Mouse (Mus musculus) C2C12 (cell line): ENCODE results near the gene Pcbd2. TPM values are rescaled to one million over a fixed set of nuclear protein-coding genes. Genes with fewer than 3 reads are reported as not detected.

ENCODE experiments used
- H3K27me3 ChIP-seq: one replicate; pipeline ENCODE4 v1.6.1; 2011; ENCODE audit not compliant: control insufficient read depth, insufficient read depth, insufficient read length
- H3K36me3 ChIP-seq: one replicate; pipeline ENCODE4 v1.6.1; 2011; ENCODE audit not compliant: control insufficient read depth, insufficient read depth
- H3K4me3 ChIP-seq: one replicate; pipeline ENCODE4 v1.5.1; 2011; ENCODE audit warnings: mild to moderate bottlenecking, control low read depth; ENCODE audit not compliant: poor library complexity, insufficient read depth, severe bottlenecking
- H3K79me2 ChIP-seq: one replicate; pipeline ENCODE4 v1.6.1; 2011; ENCODE audit not compliant: control insufficient read depth, insufficient read depth
- H3K79me3 ChIP-seq: one replicate; pipeline ENCODE4 v1.6.1; 2011; ENCODE audit warnings: low read depth, control low read depth
- H3ac ChIP-seq: one replicate; pipeline ENCODE3; 2011; ENCODE audit warnings: low read depth; ENCODE audit not compliant: control insufficient read depth, insufficient read length
- CEBPB ChIP-seq: IDR thresholded peaks from one replicate; pipeline ENCODE4 v1.6.1; 2011; ENCODE audit warnings: low read depth, mild to moderate bottlenecking, control low read depth, moderate library complexity
- CTCF ChIP-seq: IDR thresholded peaks from one replicate; pipeline ENCODE4 v1.5.1; 2011; ENCODE audit not compliant: control insufficient read depth, insufficient read depth, insufficient read length
- FOSL1 ChIP-seq: IDR thresholded peaks from one replicate; pipeline ENCODE4 v1.8.0; 2011; ENCODE audit warnings: mild to moderate bottlenecking, low read length; ENCODE audit not compliant: poor library complexity, insufficient read depth, severe bottlenecking
- MAX ChIP-seq: IDR thresholded peaks from one replicate; pipeline ENCODE4 v1.6.1; 2011; ENCODE audit warnings: mild to moderate bottlenecking, control low read depth
- MYOD1 ChIP-seq: IDR thresholded peaks from one replicate; pipeline ENCODE4 v1.6.1; 2011; ENCODE audit warnings: low read depth; ENCODE audit not compliant: control insufficient read depth, insufficient read length
- MYOG ChIP-seq: IDR thresholded peaks from one replicate; pipeline ENCODE4 v1.6.1; 2011; ENCODE audit not compliant: control insufficient read depth, insufficient read length; ENCODE audit errors: extremely low read depth
- USF1 ChIP-seq: IDR thresholded peaks from one replicate; pipeline ENCODE4 v1.6.1; 2011; ENCODE audit warnings: low read depth, mild to moderate bottlenecking, control low read depth, moderate library complexity
- long read RNA-seq, 2 experiments: library from polyadenylated mRNA; unstranded; transcript quantifications; one replicate each; pipeline ENCODE4 v2.0.0; 2019 to 2020
- polyA plus RNA-seq: library from polyadenylated mRNA; unstranded; fragments of >200 nt; fragmentation: generic; extraction: Trizol; gene quantifications from one replicate; pipeline ENCODE4 v1.2.1, GENCODE M21; 2012; ENCODE audit warnings: missing spikeins

Pcbd2 gene
- 41.0 TPM for polyA plus RNA-seq
- long read RNA-seq, experiment 1, transcript Pcbd2-201 (4 exons, 544 nt), result major isoform, 21 of 25 reads
- long read RNA-seq, experiment 1, partial matches to known transcripts, result 0 of 25 reads
- long read RNA-seq, experiment 1, other reads (novel, unspliced or antisense), result 4 of 25 reads
- long read RNA-seq, experiment 2, partial matches to known transcripts, result 0 of 3 reads
- long read RNA-seq, experiment 2, other reads (novel, unspliced or antisense), result 1 of 3 reads

DNA sequence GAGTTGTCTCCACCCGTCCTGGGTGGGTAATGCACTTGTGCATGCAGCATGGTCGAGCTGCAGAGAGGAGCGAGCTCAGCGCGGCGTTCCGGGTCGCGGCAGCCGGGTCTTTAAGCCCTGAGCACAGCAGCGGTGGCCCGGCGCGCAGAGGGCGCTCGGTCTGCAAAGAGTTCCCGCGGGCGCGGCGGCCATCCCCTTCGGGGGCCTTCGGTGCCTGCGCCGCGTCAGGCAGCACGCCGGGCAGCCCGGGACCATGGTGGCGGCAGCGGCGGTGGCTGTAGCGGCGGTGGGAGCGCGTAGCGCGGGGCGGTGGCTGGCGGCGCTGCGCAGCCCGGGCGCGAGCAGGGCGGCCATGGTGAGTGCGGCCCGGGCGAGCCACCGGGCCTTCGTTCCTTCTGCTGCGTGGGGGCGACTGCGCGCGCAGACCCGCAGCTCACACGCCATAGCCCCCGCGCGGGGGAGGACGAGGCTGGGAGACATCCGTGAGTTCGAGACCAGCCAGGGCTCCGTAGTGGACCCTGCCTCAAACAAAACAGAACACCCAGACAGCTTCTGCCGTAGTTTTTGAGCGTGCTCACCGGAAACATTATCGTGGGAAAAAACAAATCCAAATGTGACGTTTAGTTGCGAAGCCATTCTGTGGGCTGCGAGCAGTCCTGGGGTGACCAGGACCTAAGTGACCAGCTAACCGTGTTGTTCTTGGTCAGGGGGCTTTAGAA, at the start of gene Pcbd2:
TSS of gene Pcbd2 (plus strand) at position 249 of the 719 bp plus-strand sequence.
- Histone ChIP-seq H3K4me3 (peak within 1 kb of the TSS; percentile 55), H3ac (peak within 1 kb of the TSS; percentile 83), H3K36me3 (no peaks in the 10 kb centered on the region), H3K79me3 (no peaks in the 10 kb centered on the region), H3K79me2 (no peaks in the 10 kb centered on the region), H3K27me3 (no peaks in the 10 kb centered on the region)
- TF ChIP-seq MYOG (no peak), MYOD1 (no peak), USF1 (no peak), CEBPB (no peak), CTCF (no peak), MAX (peak; percentile 89)

DNA sequence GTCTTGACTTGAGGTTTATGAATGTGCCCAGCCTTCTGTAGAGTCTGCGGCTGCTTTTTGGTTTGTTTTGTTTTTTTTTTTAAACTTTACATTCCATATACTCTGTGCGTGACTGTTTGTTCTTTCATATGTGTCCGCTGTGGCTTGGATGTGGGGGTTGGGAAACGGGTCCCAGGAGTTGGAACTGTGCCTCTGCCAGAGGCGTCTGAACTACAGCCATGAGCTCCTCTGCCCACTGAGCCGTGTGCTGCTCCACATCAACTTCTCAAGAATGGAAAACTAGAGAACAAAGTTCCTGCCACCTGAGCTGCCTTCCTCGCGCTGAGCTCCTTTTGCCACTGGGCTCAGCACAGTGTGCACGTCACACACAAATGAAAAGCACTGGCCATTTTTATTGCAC, 45.0 kb upstream of the Pcbd2 start:
- Histone ChIP-seq H3ac (no peak overlapping the region), H3K4me3 (no peak overlapping the region), H3K79me2 (no peaks in the 10 kb centered on the region), H3K36me3 (peaks cover 34% of the 10 kb centered on the region), H3K27me3 (no peaks in the 10 kb centered on the region), H3K79me3 (no peaks in the 10 kb centered on the region)
- TF ChIP-seq CEBPB (no peak), CTCF (no peak), USF1 (no peak), FOSL1 (no peak)

DNA sequence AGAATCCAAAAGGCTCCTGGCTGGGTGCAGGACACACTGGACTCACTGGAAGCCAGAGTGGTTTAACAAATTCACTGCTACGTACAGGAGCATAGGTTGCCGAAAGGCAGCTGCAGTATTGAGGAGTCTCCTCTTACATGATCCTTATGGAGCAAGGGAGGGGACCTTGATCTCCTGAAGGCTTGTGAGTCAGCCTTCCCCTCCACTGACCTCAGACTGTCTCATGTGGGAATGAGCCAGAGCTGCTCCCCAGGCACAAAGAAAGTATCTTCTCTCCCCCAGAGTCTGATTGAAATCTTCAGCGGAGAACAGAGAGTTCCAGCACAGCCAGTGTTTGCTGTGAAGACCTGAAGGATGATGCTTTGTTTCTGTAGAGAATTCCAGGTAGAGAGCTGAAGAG, 43.6 kb upstream of the Pcbd2 start:
- H3K79me3 ChIP-seq, result no peaks in the 10 kb centered on the region
- no peak overlapping the region for H3K4me3 ChIP-seq
- TF ChIP-seq CEBPB (no peak), MYOG (no peak), MAX (no peak), CTCF (no peak)
- no peak overlapping the region for H3ac ChIP-seq
- H3K79me2 ChIP-seq, result no peaks in the 10 kb centered on the region
- H3K36me3 ChIP-seq, result peaks cover 24% of the 10 kb centered on the region
- H3K27me3 ChIP-seq, result no peaks in the 10 kb centered on the region

DNA sequence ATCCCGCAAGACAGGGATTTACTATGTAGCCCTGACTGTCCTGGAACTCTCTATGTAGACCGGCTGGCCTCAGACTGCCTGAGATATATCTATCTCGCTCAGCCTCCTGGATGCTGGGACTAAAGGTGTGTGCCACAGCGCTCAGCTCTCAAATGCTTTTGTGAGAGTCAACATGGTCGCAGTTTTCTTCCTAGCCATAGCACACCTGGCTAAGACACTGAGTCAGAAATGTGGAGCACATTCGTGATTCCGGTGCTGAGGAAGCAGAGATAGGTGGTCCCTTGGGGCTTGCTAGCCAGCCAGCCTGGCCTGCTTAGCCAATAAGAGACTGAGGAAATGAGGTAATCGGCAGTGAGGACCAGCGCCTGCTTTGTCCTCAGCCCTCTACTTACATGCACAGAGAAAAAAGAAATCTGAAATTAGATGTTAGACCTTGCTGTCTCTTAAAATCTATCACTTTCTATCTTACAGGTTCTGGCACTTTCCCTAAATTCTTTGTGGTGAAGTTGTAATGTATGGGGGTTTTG, 41.0 kb upstream of the Pcbd2 start:
- Histone ChIP-seq H3K79me3 (no peaks in the 10 kb centered on the region), H3K27me3 (no peaks in the 10 kb centered on the region), H3K4me3 (no peak overlapping the region), H3K36me3 (peaks cover 4% of the 10 kb centered on the region), H3K79me2 (no peaks in the 10 kb centered on the region), H3ac (no peak overlapping the region)
- TF ChIP-seq MAX (no peak), CEBPB (no peak), MYOG (no peak), MYOD1 (no peak), USF1 (no peak), FOSL1 (no peak), CTCF (no peak)

DNA sequence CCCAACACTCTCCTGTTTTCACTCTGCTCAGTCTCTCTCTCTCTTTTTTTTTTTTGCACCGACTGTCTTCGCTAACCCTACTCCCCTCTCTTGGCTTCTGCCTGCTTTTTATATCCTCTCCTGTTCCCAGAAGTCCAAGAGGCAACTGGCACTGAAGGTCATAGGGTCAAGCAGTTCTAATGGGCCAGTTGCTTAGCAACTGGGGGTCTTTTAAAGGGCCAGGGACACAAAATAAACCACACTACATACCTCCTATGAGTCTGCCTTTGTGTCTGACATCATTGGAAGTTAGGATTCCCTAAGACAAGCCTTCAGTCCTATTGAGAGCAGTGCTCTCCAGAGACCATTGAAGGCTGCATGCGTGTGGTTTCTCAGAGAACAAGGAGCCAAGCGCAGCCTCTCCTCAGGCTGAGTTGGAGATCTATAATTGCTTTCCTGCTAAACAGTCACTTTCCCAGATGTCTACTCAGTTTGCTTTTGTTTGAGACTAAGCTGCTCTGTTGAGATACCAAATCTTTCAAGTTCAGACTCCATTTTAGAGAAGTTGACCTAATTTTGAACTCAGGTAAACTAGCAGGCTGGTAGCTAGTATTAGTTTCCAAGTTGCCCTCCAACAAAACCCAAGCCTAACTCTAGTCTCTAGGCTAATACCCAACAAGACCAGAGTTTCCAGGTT, 39.1 kb upstream of the Pcbd2 start:
- no peak overlapping the region for H3ac ChIP-seq
- H3K4me3 ChIP-seq, result no peak overlapping the region
- H3K79me2 ChIP-seq, result peaks cover 2% of the 10 kb centered on the region
- H3K79me3 ChIP-seq, result no peaks in the 10 kb centered on the region
- TF ChIP-seq FOSL1, result no peak
- TF ChIP-seq MYOD1, result no peak
- H3K27me3 ChIP-seq, result no peaks in the 10 kb centered on the region
- no peaks in the 10 kb centered on the region for H3K36me3 ChIP-seq
